Mouse (Mus musculus) heart, embryonic 10.5 days (tissue): Measurements from ENCODE around the gene Adm2. TPM values are rescaled to one million over a fixed set of nuclear protein-coding genes. Genes with fewer than 3 reads are reported as not detected.

Experiments used
- DNase-seq: peaks from one replicate; pipeline ENCODE4 v3.0.0-alpha.2; 2017; ENCODE audit warnings: low spot score
- H3K27ac ChIP-seq: fragments of 300-500 bp; sonication (generic); 2 replicates; pipeline ENCODE4 v1.5.1; 2016; ENCODE audit warnings: mild to moderate bottlenecking
- H3K27me3 ChIP-seq: fragments of 300-500 bp; sonication (generic); 2 replicates; pipeline ENCODE4 v1.6.1; 2016; ENCODE audit warnings: mild to moderate bottlenecking; ENCODE audit not compliant: poor library complexity, insufficient read depth, severe bottlenecking
- H3K36me3 ChIP-seq: fragments of 300-500 bp; sonication (generic); 2 replicates; pipeline ENCODE4 v1.6.1; 2016; ENCODE audit warnings: mild to moderate bottlenecking, moderate library complexity
- H3K4me1 ChIP-seq: fragments of 300-500 bp; sonication (generic); 2 replicates; pipeline ENCODE4 v1.6.1; 2016; ENCODE audit warnings: mild to moderate bottlenecking
- H3K4me3 ChIP-seq: fragments of 300-500 bp; sonication (generic); 2 replicates; pipeline ENCODE4 v1.5.1; 2016; ENCODE audit warnings: mild to moderate bottlenecking, moderate library complexity
- H3K9me3 ChIP-seq: fragments of 300-500 bp; sonication (generic); 2 replicates; pipeline ENCODE4 v1.6.1; 2016; ENCODE audit warnings: mild to moderate bottlenecking, moderate library complexity
- WGBS: fragments of 180-500 bp; shearing (Covaris S2); methylation state at CpG from one replicate; pipeline ENCODE4 v1.1.7; 2016; 5-methylcytosine and 5-hydroxymethylcytosine counted together
- polyA plus RNA-seq: library from polyadenylated mRNA; unstranded; fragments of >200 nt; fragmentation: Nextera tagmentation; extraction: Ambion mirVana; gene quantifications from 2 replicates; pipeline ENCODE4 v1.2.1, GENCODE M21; 2016

Gene Adm2
- polyA plus RNA-seq, 1 experiment from 2014 or later: 0.65 TPM

GRCm38 (mm10) chr15:89315190-89315731 is 7.3 kb upstream of the Adm2 start, which contains the start of gene Sbf1:
TSS of gene Sbf1 (minus strand) at chr15:89315311.
- under 1% methylated on average over 37 of the region's 37 CpGs for WGBS
- Histone ChIP-seq H3K27ac (peak within 1 kb of the TSS; percentile 94), H3K36me3 (no peaks in the 10 kb centered on the region), H3K27me3 (no peaks in the 10 kb centered on the region), H3K4me1 (peaks cover 34% of the 10 kb centered on the region), H3K4me3 (peak within 1 kb of the TSS; percentile 87), H3K9me3 (no peaks in the 10 kb centered on the region)
- DNase-seq: peak; percentile 99

DNA sequence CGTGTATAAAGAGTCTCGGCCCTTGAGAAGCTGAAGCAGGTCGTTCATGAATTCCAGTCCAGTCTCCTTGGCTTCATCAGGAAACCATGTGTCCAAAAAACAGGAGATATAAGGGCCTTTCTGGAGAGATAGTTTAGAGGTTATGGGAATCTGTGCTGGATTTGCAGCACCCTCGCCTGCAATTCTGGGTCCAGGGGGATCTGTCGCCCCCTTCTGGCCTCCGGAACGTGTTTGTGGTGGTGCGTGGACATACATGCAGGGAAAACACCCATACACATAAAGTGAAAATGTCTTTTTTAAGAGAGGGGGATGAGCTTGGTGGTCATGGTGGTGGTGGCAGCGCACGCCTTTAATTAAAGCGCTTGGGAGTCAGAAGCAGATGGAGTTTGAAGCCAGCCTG is 6.4 kb upstream of the Adm2 start:
- Histone ChIP-seq H3K4me1 (peaks cover 26% of the 10 kb centered on the region), H3K9me3 (no peaks in the 10 kb centered on the region), H3K36me3 (no peaks in the 10 kb centered on the region), H3K27me3 (0 out of 2 replicates have a peak, but pooled peaks cover 1% of the 10 kb centered on the region), H3K27ac (no peak overlapping the region), H3K4me3 (peak overlapping the region; percentile 87; the same call in 1 of the 2 replicates)
- whole genome bisulfite sequencing: 61% methylated on average over 11 of the region's 11 CpGs
- no peak for DNase-seq

DNA sequence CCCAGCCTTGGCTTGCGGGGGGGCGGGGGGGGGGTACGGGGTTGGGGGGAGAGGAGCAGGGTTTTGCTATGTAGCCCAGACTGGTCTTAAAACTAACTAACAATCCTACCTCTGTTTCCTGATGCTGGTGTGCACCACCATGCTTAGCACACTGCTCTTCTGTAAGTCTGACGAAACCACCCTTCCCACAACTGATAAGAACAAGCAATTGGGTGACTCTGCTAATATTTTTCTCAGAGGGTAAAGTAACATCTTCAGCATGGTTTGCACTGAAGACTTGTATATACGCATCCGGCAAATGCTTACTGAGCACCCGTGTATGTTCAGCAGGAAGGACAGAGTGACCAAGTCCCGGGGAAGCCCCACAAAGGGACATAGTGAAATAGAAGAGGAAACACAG is 1.3 kb upstream of the Adm2 start:
- no peaks in the 10 kb centered on the region for H3K9me3 ChIP-seq
- peaks cover 11% of the 10 kb centered on the region for H3K4me1 ChIP-seq
- no peaks in the 10 kb centered on the region for H3K36me3 ChIP-seq
- 77% methylated on average over 8 of the region's 8 CpGs for WGBS
- no peak overlapping the region for H3K27ac ChIP-seq
- peaks cover 29% of the 10 kb centered on the region; the same call in 1 of the 2 replicates for H3K27me3 ChIP-seq
- DNase-seq: no peak
- no peak overlapping the region for H3K4me3 ChIP-seq

- H3K36me3 ChIP-seq: no peaks in the 10 kb centered on the region
- no peak overlapping the region; the same call in 1 of the 2 replicates for H3K27ac ChIP-seq
- peaks cover 11% of the 10 kb centered on the region for H3K4me1 ChIP-seq
- no peak for DNase-seq
- H3K27me3 ChIP-seq: peaks cover 29% of the 10 kb centered on the region; the same call in 1 of the 2 replicates
- H3K4me3 ChIP-seq: peak overlapping the region; percentile 57
- H3K9me3 ChIP-seq: no peaks in the 10 kb centered on the region
- WGBS: 78% methylated on average over 4 of the region's 4 CpGs
Observed at GRCm38 (mm10) chr15:89323656-89324055, 1.1 kb downstream of the Adm2 start.

- WGBS: 60% methylated on average over 5 of the region's 5 CpGs
- DNase-seq: no peak
Observed at GRCm38 (mm10) chr15:89326441-89326840, 3.9 kb downstream of the Adm2 start.

GRCm38 (mm10) chr15:89334271-89334670 is 11.8 kb downstream of the Adm2 start, which contains the start of gene Miox:
TSS of gene Miox (plus strand) at chr15:89334398.
- WGBS: 82% methylated on average over 7 of the region's 7 CpGs

More at GRCm38 (mm10) chr15:89326441-89326840, 3.9 kb downstream of the Adm2 start:
- H3K9me3 ChIP-seq: no peaks in the 10 kb centered on the region
- no peak overlapping the region for H3K4me3 ChIP-seq
- no peak overlapping the region for H3K27ac ChIP-seq
- peaks cover 11% of the 10 kb centered on the region for H3K4me1 ChIP-seq
- H3K27me3 ChIP-seq: peaks cover 25% of the 10 kb centered on the region; the same call in 1 of the 2 replicates
- no peaks in the 10 kb centered on the region for H3K36me3 ChIP-seq

GRCm38 (mm10) chr15:89334774-89335537 is 12.4 kb downstream of the Adm2 start:
- no peaks in the 10 kb centered on the region for H3K27me3 ChIP-seq
- no peaks in the 10 kb centered on the region for H3K9me3 ChIP-seq
- no peak for DNase-seq
- H3K4me3 ChIP-seq: no peak overlapping the region
- no peak overlapping the region for H3K27ac ChIP-seq
- no peaks in the 10 kb centered on the region for H3K4me1 ChIP-seq
- no peaks in the 10 kb centered on the region for H3K36me3 ChIP-seq
- 80% methylated on average over 17 of the region's 17 CpGs for WGBS

More at GRCm38 (mm10) chr15:89334271-89334670, 11.8 kb downstream of the Adm2 start, which contains the start of gene Miox:
- H3K4me3 ChIP-seq: no peak within 1 kb of the TSS
- no peaks in the 10 kb centered on the region for H3K9me3 ChIP-seq
- no peak within 1 kb of the TSS for H3K27ac ChIP-seq
- H3K36me3 ChIP-seq: no peaks in the 10 kb centered on the region
- DNase-seq: no peak
- H3K27me3 ChIP-seq: no peaks in the 10 kb centered on the region
- no peaks in the 10 kb centered on the region for H3K4me1 ChIP-seq

- Histone ChIP-seq H3K4me3 (no peak overlapping the region), H3K4me1 (no peaks in the 10 kb centered on the region), H3K27me3 (no peaks in the 10 kb centered on the region), H3K9me3 (no peaks in the 10 kb centered on the region), H3K36me3 (no peaks in the 10 kb centered on the region), H3K27ac (no peak overlapping the region)
- DNase-seq: no peak
- 79% methylated on average over 14 of the region's 14 CpGs for WGBS
Observed at GRCm38 (mm10) chr15:89336422-89336821, 13.9 kb downstream of the Adm2 start.

GRCm38 (mm10) chr15:89339696-89340095 is 17.2 kb downstream of the Adm2 start:
- H3K36me3 ChIP-seq: no peaks in the 10 kb centered on the region
- DNase-seq: no peak
- H3K4me1 ChIP-seq: no peaks in the 10 kb centered on the region
- no peak overlapping the region for H3K4me3 ChIP-seq
- H3K27ac ChIP-seq: no peak overlapping the region
- H3K27me3 ChIP-seq: no peaks in the 10 kb centered on the region
- WGBS: 85% methylated on average over 2 of the region's 2 CpGs
- no peaks in the 10 kb centered on the region for H3K9me3 ChIP-seq

DNA sequence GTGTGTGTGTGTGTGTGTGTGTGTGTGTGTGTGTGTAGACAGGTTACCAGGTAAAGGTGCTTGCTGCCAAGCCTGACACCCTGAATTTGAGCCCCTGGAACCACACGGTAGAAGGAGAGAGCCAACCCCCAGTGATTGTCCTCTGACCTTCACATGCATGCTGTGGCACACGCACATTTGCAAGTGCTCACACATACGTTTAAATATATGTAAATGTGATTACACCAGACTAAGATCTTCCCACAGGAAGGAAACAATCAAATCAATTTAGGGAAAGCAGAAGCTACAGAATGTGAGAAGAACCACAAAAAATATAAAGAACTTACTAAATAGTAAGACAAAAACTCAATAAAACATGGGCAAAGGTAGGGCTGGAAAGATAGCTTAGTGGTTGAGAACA is 17.6 kb downstream of the Adm2 start:
- no peak overlapping the region for H3K27ac ChIP-seq
- H3K36me3 ChIP-seq: no peaks in the 10 kb centered on the region
- no peaks in the 10 kb centered on the region for H3K27me3 ChIP-seq
- H3K4me1 ChIP-seq: no peaks in the 10 kb centered on the region
- 75% methylated on average over 3 of the region's 3 CpGs for WGBS
- H3K4me3 ChIP-seq: no peak overlapping the region
- no peaks in the 10 kb centered on the region for H3K9me3 ChIP-seq
- DNase-seq: no peak

GRCm38 (mm10) chr15:89341678-89342077 is 19.2 kb downstream of the Adm2 start:
- H3K9me3 ChIP-seq: no peaks in the 10 kb centered on the region
- WGBS: 41% methylated on average over 1 of the region's 1 CpGs
- no peak for DNase-seq
- no peaks in the 10 kb centered on the region for H3K36me3 ChIP-seq
- no peak overlapping the region for H3K4me3 ChIP-seq
- H3K27ac ChIP-seq: no peak overlapping the region
- H3K27me3 ChIP-seq: no peaks in the 10 kb centered on the region
- H3K4me1 ChIP-seq: no peaks in the 10 kb centered on the region

- H3K27me3 ChIP-seq: no peaks in the 10 kb centered on the region
- H3K4me3 ChIP-seq: no peak overlapping the region
- 0 out of 2 replicates have a peak, but pooled peaks cover 3% of the 10 kb centered on the region for H3K36me3 ChIP-seq
- no peak for DNase-seq
- no peaks in the 10 kb centered on the region for H3K4me1 ChIP-seq
- 83% methylated on average over 3 of the region's 3 CpGs for WGBS
- no peaks in the 10 kb centered on the region for H3K9me3 ChIP-seq
- no peak overlapping the region for H3K27ac ChIP-seq
Observed at GRCm38 (mm10) chr15:89343325-89343724, 20.8 kb downstream of the Adm2 start.

GRCm38 (mm10) chr15:89350447-89350846 is 27.9 kb downstream of the Adm2 start:
- H3K36me3 ChIP-seq: peaks cover 46% of the 10 kb centered on the region
- H3K4me3 ChIP-seq: no peak overlapping the region
- no peaks in the 10 kb centered on the region for H3K9me3 ChIP-seq
- no peaks in the 10 kb centered on the region for H3K27me3 ChIP-seq
- H3K27ac ChIP-seq: no peak overlapping the region
- H3K4me1 ChIP-seq: peaks cover 20% of the 10 kb centered on the region
- DNase-seq: no peak
- WGBS: 71% methylated on average over 5 of the region's 5 CpGs
